Mouse (Mus musculus): ENCODE results near the gene Rpl3l. TPM values are rescaled to one million over a fixed set of nuclear protein-coding genes. Genes with fewer than 3 reads are reported as not detected.
A peak's percentile ranks its signal among the peaks of the same experiment; 100 is the strongest.
"Not testable (repeated sequence)": the region's sequence is repeated elsewhere in the genome, so short reads cannot be mapped to it uniquely, and the experiment has no call there.

The Rpl3l gene
- 100 to 1,000 TPM; 389 to 453 (median 417) TPM for total RNA-seq (2022)

DNA sequence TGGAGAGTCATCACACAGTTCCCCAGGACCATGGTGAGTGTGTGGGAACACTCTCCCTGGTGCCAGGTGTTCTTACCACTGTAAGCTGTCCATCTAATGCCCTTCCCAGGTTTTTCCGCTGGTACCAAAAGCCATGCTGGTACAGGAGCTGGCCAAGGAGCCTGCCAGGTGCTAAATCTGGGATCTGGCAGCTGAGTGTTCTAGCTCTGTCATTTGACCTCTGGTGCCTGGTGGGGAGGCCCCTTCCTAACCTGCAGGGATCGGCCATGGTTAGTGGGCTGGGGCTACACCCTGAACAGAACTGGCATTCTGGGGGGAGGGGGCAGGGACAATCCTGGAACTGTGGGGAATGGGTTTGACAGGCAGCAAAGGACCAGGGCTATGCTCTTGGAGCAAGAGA lies at the start of gene Rpl3l:
Rpl3l (plus strand) TSS at position 203 of the 400 bp plus-strand sequence.
- no peak for DNase-seq (ENCODE audit: low spot score)

DNA sequence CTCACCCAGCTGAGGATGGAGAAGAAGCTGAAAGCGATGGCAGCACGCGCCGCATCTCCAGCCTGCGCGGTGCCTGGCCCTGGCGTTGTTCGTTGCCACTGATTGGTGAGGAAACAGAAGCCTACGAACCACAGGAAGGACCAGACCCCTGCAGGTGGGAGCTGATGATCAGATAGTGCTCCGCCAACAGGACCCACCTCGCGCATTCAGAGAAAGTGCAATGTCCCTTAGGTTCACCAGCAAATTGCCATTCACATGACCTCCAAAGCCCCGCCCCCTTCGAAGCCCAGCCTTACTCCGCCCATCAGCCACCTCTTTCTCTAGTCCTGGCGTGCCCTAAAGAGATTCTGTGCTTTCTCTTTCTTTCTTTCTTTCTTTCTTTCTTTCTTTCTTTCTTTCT lies 41.1 kb upstream of the Rpl3l start:
- DNase-seq (ENCODE audit: low spot score) = no peak

DNA sequence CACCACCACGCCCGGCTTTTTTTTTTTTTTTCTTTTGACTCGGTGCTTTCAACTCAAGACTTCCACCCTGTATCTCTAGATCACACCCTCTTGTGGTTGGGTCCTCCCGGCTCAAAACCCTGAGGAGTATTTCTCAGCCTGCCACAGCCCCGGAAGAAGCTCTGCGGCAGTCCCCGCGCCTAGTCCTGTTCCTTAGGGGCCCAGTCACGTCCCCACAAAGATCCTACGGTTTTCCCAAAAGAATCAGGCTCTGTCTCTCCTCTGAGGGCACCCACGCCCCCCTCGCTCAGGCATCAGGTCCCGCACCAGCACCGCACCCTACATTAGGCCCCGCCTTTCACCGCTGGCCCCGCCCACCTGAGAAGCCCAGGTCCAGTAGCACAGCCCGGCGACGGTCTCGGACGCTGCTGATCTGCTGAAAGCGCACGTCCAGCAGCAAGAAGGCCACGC lies 40.4 kb upstream of the Rpl3l start:
- no peak for DNase-seq (ENCODE audit: low spot score)

GRCm38 (mm10) chr17:24687599-24687998 lies 40.0 kb upstream of the Rpl3l start:
- no peak for DNase-seq (ENCODE audit: low spot score)

- DNase-seq (ENCODE audit: low spot score) = no peak
These were observed 38.2 kb upstream of the Rpl3l start, which contains the start of gene Syngr3 for GRCm38 (mm10) chr17:24689251-24690081. TSS of gene Syngr3 (minus strand) at chr17:24689955.

GRCm38 (mm10) chr17:24692385-24692784 lies 35.2 kb upstream of the Rpl3l start:
- DNase-seq (ENCODE audit: low spot score) = no peak

GRCm38 (mm10) chr17:24695326-24696010 lies 32.2 kb upstream of the Rpl3l start:
- DNase-seq (ENCODE audit: low spot score) = no peak

GRCm38 (mm10) chr17:24696011-24696697 lies 31.5 kb upstream of the Rpl3l start, which contains the start of the genes Gfer and Noxo1:
TSS of gene Gfer (minus strand) at chr17:24696156.
TSS of gene Noxo1 (plus strand) at chr17:24696234.
- DNase-seq (ENCODE audit: low spot score) = peak; percentile 75

DNA sequence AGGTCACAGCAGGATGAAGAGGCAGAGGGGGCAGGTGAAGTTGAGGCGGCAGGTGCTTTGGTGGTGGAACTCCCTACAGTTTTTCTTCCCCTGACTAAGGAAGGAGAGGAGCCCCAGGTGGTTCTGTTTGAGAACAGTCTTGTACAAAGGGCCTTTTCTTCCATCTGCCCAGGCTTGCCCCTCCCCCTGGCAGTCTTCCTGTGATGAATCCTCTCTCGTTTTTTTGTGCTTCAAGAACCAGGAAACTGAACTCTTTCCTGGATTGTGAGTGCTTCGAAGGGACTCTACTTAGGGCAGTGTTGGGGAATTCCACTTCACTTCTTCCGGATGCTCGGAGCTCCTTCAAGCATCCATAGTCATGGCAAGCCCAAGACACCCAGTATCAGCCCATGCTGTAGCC lies 29.6 kb upstream of the Rpl3l start:
- DNase-seq (ENCODE audit: low spot score) = no peak

DNA sequence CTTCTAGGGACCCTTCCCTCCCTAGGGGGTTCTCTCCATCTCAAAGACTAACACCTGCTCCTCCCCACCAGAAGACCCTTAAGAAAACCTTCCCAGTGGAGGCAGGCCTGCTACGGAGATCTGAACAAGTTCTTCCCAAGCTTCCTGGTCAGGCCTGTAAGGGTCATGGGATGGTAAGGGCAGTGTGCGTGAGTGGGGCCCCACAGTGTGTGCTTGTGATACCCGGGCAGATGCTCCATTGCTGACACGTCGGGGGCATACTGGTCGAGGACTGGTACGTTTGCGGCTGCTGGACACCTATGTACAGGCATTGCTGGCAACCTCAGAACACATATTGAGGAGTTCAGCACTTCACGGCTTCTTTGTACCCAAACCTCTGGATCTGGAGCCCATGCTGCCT lies 28.9 kb upstream of the Rpl3l start:
- no peak for DNase-seq (ENCODE audit: low spot score)

GRCm38 (mm10) chr17:24699473-24699872 lies 28.1 kb upstream of the Rpl3l start:
- DNase-seq (ENCODE audit: low spot score) = no peak

DNA sequence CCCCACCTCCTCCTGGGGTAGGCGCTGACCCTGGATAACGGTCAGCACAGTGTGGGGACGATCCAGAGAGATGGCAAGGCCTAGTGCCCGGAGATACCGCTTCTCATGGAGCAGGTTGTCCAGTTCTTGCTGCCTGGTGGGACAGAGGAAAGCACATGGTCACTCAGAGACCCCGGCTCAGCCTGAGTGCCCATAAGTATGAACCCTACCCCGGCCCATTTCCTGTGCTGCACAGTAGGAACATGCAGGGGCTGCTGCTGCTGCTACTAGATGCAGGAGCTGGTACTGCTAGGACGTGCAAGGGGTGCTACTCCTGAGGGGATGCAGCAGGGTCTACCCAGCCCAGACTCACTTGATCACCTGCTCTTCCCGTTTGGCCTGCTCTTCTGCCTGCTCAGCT lies 26.4 kb upstream of the Rpl3l start:
- DNase-seq (ENCODE audit: low spot score) = no peak

GRCm38 (mm10) chr17:24705821-24706220 lies 21.8 kb upstream of the Rpl3l start:
- no peak for DNase-seq (ENCODE audit: low spot score)

GRCm38 (mm10) chr17:24706982-24707800 lies 20.4 kb upstream of the Rpl3l start, which contains the start of gene Tbl3:
TSS of gene Tbl3 (minus strand) at chr17:24707660.
- peak; percentile 91 for DNase-seq (ENCODE audit: low spot score)

GRCm38 (mm10) chr17:24707801-24708425 lies 19.7 kb upstream of the Rpl3l start:
- DNase-seq (ENCODE audit: low spot score) = no peak

- DNase-seq (ENCODE audit: low spot score) = no peak
These were observed 19.0 kb upstream of the Rpl3l start for GRCm38 (mm10) chr17:24708646-24709045.

DNA sequence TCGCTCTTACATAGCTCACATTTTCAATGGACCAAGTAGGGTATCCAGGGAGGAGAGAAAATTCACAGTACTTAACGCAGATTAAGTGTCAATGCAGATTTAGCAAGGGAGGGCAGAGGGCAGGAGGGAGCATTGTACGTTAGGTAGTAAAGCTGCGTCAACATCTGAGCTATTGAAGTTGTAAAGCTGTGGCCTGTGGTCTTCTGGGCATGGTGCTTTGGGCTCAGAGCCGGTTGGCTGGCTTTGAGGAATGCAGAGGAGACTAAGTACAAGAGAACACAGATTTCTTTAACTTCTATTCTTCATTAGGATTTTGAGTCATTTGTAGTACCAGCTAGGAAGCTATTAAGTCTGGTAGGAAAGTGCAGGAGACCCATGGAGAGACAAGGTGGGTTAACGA lies 12.1 kb upstream of the Rpl3l start:
- no peak for DNase-seq (ENCODE audit: low spot score)

- DNase-seq (ENCODE audit: low spot score) = no peak
These were observed 11.4 kb upstream of the Rpl3l start for GRCm38 (mm10) chr17:24716166-24716682.

DNA sequence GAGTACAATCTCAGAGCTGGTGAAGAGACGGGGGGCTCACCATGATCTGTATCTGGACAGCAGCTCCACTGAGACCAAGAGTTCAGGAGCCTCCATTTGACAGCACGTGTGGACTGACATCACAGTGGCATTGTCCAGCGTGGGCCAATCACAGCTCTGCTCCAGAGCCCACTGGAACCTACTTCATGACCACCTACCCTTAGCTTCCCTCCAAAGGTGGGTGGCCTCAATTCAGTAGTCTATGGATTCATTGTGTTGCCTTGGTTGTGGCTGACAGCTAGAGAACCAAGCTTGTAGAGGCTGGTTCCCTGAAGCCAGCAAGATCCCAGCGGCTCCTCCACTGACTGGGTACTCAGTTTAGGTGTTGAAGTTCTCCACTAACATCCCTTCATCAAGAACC lies 9.7 kb upstream of the Rpl3l start, which contains the start of the genes Rnf151 and Rps2:
Rnf151 (minus strand) TSS at position 121 of the 400 bp plus-strand sequence.
Rps2 (plus strand) TSS at position 174 of the 400 bp plus-strand sequence.
- no peak for DNase-seq (ENCODE audit: low spot score)

DNA sequence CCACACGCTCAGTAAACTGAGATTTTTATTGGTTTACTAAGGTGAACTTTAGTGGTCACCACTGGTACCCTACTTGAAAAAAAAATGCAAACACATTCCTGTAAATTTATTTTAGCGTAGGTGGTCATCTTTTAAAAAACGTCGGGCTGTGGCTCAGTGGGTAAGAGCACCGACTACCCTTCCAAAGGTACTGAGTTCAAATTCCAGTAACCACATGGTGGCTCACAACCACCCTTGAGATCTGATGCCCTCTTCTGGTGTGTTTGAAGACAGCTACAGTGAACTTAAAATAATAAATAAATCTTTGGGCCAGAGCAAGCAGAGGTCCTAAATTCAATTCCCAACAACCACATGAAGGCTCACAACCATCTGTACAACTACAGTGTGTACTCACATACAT lies 8.7 kb upstream of the Rpl3l start:
- DNase-seq (ENCODE audit: low spot score) = not testable (repeated sequence)

All from heart, adult 8-10 months (tissue).